Mouse (Mus musculus) right cerebral cortex, postnatal 4 days (tissue): ENCODE results near the gene Best1.
"Not testable (repeated sequence)": the region's sequence is repeated elsewhere in the genome, so short reads cannot be mapped to it uniquely, and the experiment has no call there.

Experiments used
- DNase-seq: peaks from one replicate; pipeline ENCODE4 v3.0.0-alpha.2; 2022

Gene Best1

DNA sequence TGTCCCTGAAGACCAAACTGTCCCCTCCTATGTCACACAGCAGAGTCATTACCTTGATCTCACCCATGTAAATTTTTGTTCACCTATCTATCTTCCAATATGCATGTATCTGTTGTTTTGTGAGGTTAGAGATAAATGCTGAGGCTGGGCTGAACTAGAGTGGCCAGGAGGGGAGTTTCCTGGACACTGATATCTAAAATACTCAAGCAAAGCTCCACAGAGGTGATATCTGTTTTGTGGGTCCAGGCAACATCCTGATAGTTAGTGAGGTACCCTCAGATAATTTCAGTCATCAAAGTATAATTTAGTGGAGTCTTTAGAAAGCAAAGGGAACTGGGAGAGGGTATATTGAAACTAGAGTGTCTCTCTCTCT is 11.6 kb downstream of the Best1 start:
- DNase-seq, result no peak

DNA sequence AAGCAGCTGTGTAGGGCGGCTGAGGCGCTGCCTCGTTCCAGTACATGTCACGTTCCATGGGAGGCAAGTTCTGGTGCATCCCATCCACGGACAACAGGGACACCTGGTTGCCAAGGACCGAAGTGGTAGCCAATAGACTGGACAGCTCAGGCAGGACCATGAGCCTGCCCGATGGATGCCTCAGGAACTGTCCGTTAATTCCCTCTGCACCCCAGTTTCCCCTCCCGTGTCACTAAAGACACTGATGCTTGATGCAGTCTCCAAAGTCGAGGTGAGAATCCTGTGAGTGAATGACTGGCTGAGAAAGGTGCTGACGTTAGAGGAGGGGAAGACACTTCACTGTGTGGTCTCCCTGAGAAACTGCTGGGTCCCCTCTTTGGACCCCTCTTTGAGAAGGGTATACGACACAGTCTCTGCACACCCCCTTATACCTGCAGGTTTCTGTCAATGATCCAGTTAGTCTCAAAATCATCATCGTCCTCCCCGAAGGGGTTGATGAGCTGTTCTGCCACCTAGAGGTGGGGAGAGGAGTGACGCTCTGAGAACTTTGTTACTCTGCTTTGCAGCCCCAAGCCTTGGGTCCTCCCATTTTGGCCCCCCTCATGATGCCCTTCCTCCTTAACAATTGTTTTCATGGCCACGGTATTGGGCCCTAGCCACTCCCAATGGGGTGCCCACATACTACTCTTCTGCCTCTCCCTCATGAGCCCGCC is 12.1 kb downstream of the Best1 start:
- DNase-seq, result no peak

DNA sequence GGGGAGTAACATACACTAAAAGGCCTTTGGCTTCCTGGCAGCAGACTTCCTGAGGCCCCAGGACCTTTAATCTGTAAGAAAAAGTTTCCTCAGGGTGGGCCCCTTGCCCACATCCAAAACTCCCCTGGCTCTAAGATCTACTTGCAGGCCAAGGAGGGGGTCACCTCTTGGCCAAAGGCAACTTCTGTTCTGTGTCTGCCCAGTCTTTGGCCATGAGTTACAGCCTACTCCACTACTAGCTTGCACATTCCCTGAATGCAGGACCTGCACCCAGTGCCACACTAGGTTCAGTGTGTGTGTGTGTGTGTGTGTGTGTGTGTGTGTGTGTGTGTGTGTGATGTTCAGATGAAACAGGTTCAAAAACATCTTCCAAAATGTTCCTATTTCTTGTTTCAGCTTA is 13.8 kb downstream of the Best1 start:
- no peak for DNase-seq

DNA sequence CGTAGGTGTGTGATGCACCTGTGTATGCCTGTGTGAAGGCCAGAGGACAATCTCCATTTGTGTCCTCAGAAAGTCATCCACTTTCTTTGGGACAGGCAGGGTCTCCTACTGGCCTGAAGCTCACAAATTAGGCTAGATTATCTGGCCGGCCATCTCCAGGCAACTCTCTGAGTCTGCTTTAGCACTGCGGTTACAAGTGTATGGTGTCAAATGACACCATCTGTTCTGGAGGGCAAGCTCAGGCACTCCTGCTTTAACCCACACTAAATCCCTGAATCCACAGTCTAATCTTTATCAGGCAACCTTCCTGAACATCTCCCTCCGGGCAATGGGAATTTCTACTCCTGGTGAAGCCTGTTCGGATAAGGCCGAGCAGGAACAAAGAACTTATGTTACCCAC is 14.2 kb downstream of the Best1 start:
- no peak for DNase-seq

DNA sequence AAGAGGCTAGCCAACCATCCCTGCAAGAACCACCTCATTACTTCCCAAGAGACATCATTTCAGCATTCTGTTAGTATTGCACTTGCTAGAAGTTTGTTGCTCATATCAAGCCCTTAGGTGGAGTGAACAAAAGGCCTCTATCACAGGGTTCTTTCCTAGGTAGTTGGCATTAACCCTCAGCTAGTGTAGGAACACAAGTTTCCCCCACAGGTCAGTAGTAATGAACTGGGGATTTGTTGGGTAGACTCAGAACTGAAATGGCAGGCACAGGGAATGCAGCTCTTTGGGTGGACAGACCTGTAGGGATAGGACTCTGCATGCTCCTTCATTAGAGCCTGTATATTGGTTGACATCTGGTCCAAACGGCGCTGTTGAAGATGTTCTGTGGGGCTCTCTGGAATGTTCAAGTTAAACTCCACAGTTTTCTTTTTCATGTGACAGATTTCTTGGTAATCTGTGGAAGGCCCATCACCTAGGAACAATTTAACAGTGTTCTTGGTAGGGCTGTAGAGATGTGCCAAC is 15.5 kb downstream of the Best1 start:
- DNase-seq, result no peak

DNA sequence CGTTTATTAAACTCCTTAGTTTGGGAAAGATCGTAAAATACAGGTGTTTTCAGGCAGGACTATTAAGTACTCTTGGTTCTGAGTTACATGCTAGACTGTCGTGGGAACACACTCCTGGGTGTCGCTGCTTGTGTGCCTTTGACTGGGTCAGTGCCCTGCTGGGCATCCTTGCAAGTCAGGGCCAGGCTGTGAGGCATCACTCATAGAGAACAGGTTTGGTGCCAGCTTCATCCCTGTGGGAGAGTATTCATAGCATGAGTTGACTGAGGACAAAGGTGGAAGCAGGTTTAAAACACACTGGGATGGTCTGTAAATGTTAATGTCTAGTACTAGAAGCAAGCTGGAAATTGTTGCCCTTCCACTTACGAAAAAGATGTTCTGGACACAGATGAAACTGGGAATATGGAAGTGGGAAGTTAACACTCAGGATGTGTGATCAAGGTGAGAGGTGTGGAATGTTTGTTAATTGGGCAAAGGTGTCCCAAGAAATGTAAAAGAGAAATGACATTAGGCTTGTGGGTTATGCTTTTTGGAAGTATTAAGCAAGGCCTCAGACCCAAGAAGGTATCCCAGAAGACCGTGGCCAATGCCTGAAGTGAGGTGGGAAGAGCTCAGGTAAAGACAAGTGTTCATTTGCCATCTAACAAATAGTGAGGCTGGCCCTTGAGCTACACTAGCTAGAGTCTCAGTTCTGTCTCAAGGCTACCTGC is 16.1 kb downstream of the Best1 start:
- no peak for DNase-seq

DNA sequence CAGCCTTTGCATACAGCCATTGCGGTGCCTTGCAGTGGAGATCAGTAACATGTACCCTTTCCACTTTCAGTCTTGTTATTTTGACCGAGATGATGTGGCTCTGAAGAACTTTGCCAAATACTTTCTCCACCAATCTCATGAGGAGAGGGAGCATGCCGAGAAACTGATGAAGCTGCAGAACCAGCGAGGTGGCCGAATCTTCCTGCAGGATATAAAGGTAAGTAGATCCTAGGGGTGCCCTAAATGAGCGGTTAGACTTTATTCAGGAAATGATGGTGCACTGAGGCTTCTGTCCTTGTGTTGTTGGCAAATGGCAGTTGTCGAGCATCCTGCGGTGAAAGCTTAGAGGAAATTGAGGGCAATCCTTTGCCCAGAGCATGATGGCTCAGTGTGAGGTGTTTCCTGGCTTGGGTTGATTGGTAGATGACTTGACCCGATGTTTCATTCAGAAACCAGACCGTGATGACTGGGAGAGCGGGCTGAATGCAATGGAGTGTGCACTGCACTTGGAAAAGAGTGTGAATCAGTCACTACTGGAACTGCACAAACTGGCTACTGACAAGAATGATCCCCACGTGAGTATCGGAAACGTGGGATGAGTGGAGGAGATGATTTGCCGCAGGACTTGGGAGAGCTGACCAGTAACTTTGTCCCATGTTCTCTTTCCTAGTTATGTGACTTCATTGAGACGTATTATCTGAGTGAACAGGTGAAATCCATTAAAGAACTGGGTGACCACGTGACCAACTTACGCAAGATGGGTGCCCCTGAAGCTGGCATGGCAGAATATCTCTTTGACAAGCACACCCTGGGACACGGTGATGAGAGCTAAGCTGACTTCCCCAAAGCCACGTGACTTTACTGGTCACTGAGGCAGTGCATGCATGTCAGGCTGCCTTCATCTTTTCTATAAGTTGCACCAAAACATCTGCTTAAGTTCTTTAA is 17.1 kb downstream of the Best1 start:
- DNase-seq, result no peak

DNA sequence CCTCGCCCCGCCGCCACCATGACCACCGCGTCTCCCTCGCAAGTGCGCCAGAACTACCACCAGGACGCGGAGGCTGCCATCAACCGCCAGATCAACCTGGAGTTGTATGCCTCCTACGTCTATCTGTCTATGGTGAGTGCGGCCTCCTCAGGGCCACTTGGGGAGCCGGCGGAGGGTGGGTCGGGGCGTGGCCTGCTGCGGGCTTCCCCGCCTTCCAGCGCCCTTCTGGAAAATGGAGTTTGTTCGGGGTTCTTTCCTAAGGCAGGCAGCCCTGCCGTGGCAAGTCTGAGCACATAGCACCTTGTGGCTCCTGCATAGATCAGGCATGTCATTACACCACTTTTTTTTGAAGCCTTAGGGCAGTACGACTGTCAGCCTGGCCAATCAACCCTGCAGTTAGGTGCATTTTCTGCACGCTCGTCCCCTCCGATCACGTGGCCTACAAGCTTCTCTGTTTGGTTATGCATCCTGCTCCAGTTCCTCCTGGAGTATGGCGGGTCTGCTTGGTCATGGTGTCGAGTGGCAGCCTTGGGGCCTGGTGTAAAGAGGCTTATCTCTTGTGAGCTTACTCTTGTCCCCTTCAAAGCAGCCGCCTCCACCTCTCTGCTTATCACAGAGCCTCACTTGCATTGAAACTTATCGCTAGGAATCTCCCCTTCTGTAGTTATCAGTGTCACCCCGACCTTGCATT is 18.4 kb downstream of the Best1 start:
- no peak for DNase-seq

DNA sequence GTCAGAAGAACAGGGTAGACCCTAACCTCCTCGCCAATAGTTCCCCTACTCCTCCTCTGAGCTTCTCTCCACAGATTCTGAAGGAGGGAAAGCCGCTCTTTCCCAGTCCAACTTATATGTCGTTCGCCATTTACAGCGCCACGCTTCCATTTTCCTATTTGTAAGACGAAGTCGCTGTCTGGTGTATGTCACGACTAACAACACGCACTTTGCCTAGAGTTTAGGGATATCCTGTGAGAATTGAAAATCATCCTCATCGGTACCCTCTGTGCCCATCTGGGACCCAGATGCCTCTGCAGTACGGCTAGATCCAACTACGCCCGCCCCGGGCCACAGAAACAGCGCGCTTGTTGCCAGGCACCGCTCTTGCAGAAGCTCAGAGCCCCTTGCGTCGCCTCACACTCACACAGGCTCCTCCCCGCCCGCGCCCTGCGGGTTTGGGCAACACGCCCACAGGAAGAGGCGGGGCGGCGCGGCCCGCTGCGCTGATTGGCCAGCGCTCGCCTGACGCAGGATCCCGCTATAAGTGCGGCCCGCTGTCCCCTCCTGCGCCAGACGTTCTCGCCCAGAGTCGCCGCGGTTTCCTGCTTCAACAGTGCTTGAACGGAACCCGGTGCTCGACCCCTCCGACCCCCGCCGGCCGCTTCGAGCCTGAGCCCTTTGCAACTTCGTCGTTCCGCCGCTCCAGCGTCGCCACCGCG is 19.1 kb downstream of the Best1 start:
- DNase-seq, result peak; percentile 96

DNA sequence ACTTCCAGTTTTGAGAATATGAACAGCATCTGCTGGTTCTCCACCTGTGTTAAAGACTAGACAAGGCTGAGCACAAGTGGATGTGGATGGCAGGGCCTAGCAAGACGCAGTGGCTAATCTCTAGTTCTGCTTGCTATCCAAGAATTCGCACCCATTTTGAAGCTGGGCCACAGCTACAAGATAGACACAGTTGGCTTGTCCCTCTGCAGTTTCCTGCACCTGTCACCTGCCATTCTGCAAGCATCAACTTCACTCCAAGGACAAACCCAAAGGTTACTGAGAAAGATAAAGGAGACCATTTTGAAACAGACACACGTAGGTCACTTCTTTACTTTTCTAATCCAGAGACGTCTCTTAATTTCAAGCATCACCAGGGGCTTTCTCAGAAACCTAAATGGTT is 19.8 kb downstream of the Best1 start:
- no peak for DNase-seq

DNA sequence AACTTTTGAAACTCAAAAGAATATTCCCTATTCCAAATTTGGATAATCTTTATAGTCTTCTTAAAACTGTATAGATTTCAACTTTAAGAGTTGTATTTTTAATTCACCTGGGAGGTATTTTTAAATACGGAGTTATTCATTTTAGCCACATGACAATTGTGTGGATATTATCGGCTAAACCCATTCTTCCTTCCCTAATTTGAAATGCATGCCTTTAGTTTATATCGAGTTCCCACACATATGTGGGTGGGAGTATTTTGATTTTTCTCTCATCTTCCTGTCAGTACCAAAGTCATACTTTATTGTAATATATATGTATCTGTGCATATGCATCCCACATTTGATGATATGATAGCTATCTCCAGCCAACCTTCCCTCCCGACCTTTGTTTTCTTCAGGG is 21.2 kb downstream of the Best1 start, which contains the start of gene Fth1:
TSS of gene Fth1 (plus strand) at position 341 of the 400 bp plus-strand sequence.
- no peak for DNase-seq

DNA sequence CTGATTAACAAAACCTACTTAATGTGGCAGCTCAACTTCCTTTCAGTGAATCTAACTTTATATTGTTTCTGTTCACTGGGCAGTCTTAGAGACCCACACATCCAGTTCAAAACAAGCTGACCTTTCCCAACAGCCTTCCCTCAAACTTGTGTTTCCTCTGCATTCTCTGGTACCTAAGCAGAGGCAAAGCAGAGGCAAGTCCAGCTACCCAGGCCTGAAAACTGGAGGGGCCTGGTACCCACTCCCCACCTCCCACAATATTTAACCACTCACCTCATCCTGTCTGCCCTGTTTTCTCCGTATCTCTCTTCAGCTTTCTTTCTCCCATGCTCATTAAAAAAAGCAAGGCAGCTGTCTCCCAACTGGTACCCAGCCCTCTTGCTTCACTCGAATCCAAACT is 22.3 kb downstream of the Best1 start:
- DNase-seq, result no peak

DNA sequence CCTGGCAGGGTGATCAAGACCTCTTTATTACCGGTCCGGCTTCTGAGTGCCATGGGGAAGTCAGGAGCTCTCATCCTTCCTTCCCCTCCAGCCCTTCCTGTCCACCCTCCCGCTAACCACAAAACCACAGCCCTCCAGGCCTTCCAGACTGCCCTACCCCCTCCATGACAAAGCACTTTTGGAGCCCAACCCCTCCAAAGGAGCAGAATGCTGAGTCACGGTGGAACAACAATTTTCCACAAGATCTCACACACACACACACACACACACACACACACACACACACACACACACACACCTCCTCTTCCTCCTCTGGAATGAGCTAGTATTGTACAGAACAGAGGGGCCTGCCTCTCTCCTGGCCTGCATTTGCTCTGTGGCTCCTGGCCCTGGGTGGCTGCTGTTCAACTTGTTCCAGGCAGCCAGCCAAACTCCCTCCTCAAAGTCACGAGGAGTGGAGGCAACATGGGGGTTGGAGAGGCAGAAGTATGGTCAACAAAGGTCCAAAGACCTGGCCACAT is 22.9 kb downstream of the Best1 start:
- DNase-seq, result peak; percentile 64

DNA sequence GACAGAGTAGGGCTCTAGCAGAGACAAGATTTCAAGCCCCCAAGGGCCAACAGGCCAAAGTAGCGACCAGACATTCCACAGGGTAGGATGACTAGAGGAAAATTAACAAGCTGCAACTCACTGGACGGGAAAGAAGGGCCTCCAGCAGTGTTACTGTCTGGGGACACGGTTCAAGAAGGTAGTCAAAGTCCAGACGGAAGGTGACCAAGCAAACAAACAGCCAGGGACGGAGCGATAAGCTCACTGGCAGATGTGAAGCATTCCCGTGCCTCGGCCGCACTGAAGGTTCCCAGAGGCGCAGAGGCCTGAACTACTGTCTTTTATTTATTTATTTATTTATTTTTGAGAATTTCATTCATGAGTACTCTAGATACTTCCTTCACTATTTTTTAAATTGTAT is 24.3 kb downstream of the Best1 start:
- no peak for DNase-seq

DNA sequence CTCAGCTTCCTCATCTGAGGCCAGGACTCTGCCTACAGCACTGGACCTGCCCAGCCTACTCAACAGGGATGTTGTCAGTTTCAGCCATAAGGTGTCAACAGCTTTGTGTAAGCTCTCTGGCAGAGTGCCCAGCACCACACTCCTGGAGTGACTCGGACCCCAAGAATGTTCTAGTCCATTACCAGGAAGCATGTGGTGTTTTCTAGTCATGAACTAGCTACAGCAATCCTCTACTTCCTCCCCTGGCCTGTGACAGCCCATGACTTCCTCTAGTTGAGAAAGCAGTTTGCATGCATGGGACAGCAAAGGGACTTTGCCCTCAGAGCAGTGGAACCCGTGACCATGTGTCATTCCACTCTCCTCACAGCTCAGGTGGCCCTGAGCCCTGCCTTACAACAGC is 26.6 kb downstream of the Best1 start:
- DNase-seq, result not testable (repeated sequence)

DNA sequence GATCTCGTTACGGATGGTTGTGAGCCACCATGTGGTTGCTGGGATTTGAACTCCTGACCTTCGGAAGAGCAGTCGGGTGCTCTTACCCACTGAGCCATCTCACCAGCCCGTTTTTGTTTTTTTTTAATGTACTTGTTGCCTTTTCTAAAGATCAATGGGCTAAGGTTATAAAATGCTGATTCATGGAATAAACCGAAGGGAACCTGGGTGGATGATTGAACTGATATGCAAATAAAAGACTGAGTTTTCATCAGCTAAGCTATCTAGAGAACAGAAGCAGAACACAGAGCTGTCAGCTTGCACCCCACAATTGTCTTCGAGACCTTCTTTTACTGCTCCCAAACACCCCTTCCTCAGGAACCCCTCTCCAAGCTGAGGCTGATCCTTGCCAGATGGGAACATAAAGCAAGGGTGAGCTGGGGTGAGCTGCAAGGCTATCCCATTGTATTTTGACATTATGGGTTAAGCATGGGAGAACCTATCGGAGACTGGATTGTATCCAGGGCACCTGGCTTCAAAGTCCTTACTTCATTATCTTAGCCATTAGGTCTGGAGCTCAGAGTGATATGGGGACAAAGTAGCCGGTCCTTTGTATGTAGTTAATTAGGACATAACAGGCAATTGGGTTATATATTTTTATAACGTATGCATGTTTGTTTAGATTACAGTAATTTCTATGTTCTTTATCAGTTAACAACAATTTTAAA is 33.2 kb downstream of the Best1 start:
- DNase-seq, result no peak

DNA sequence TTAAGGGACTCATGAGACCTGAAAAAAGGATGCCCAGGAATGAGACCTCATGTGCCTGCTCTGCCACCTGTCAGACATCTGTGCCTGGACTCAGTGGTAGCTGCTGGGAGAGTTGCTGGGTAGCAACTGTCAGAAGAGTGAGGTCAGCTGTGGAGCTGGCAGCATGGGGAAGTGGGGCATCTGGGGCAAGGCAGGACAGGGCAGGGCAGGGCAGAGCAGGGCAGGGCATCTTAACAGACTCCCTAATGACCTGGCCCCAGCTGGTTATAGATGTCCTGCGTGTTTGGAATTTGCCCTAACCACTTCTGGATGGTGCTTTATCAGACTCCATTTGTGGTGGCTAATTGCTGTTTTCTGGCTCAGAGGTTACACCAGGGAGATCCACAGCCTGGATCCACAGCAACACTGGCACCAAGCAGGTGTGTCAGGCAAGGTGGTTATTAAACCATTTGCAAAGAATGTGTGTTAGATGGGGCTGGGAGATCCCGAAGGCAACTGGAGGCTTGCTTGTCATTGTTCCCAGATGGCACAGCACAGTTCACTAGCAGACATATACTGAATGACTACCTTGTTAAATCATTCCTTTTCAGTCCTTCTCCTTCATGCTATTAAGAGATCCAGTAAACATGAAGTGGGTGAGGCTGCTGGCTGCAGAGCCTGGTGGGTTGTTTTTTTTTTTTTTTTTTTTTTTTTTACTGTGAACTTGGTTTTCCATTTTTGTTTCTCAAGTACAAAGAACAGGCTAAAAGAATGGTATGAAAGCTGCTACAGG is 35.2 kb downstream of the Best1 start:
- no peak for DNase-seq

DNA sequence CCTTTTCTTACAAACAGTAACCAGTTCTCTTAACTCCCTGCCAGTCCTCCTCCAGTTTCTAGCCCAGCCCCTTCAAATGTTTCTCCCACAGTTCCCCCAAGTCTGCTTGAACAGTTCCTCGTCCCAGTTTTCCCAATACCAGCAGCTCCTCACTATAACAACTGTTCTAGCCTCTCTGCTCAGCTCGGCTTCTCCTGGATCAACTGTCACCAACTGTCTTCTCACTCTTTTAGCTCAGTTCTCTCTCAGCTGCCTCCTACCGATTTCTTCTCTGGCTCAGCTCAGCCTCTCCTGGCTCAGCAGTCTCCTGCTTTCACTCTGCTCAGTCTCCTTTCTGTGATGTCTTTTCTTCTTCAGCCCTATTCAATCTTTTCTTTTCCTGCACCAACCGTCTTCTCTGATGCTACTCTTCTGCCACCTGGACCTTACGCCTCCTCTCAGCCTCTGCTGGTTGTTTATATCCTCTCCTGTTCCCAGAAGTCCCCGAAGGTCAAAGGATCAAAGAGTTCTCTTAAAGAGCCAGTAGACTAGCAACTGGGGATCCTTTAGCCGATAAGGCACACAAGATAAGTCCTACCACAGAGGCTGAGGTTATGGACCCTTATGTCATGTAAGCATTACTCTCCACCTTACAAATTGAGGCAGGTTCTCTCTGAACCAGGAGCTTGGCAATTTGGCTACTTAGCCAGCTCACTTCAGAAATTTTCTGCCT is 37.1 kb downstream of the Best1 start:
- no peak for DNase-seq

DNA sequence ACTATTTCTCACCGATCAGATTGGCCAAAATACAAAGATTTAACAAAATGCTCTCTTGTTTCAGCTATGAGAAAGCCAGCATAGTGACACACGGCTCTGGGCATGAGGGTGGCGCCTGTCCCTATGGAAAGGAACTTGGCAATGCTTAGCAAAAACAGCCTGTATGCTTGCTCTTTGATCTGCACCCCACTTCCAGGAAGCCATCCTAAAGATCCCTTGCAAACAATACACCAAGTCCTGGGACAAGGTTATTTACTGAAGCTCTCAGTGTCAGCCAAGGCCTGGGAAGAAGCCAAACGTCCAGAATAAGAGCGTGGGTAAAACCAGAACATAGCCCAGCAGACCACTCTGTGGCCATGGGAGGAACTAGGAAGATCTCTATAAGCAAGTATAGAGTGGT is 40.7 kb downstream of the Best1 start:
- DNase-seq, result no peak

DNA sequence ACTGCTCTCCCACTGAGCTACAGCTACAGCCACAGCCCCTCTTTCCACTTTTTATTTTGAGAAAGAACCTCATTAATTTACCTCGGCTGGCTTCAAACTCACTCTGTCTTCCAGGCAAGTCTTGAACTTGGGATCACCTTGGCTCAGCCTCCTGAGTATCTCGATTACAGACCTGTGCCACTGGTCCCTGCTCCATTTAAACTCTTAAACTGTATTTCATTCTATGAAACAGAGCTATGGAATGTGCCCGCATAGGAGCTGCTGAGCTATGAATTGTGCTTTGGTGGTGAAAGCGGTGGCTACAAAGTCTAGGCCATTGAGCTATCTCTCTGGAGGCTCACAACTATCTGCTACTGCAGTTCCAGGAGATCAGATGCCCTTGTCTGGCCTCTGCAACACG is 43.5 kb downstream of the Best1 start:
- DNase-seq, result no peak
